Mouse (Mus musculus) thymus, postnatal 14 days (tissue): ENCODE measurements around the gene Vmn1r209.
"Not testable (repeated sequence)": the region's sequence is repeated elsewhere in the genome, so short reads cannot be mapped to it uniquely, and the experiment has no call there.

ENCODE experiments used
- DNase-seq: peaks from one replicate; pipeline ENCODE4 v3.0.0; 2021

The Vmn1r209 gene

GRCm38 (mm10) chr13:22809582-22809981 is at the start of gene Vmn1r209:
Gene Vmn1r209, minus strand, starts transcription at chr13:22809682.
- not testable (repeated sequence) for DNase-seq

- DNase-seq: no peak
These were observed 48.0 kb upstream of the Vmn1r209 start, which contains the start of gene Vmn1r211 for GRCm38 (mm10) chr13:22857461-22857860. Gene Vmn1r211, minus strand, starts transcription at chr13:22857561.

GRCm38 (mm10) chr13:22854760-22855159 is 45.3 kb upstream of the Vmn1r209 start:
- DNase-seq: no peak

DNA sequence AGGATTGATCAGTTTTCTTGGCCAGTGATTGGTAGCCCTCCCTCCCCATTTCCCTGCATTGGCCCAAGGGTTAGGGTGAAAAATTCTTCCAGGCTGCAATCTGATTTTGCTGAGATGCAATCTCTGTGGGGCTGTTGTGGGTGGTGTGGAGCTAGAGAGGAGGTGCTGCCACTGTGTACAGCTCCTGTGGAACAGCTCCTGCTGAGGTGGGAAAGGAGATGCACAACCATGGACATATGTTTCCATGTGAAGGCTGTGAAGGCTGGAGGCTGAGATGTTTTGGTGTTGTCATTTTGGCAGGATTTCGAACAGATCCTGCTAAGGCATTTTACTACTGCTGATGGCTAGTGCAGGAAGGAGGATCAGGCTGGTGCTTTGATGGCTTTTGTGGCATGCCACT is 37.3 kb upstream of the Vmn1r209 start:
- no peak for DNase-seq

GRCm38 (mm10) chr13:22844304-22844703 is 34.8 kb upstream of the Vmn1r209 start:
- DNase-seq: not testable (repeated sequence)

DNA sequence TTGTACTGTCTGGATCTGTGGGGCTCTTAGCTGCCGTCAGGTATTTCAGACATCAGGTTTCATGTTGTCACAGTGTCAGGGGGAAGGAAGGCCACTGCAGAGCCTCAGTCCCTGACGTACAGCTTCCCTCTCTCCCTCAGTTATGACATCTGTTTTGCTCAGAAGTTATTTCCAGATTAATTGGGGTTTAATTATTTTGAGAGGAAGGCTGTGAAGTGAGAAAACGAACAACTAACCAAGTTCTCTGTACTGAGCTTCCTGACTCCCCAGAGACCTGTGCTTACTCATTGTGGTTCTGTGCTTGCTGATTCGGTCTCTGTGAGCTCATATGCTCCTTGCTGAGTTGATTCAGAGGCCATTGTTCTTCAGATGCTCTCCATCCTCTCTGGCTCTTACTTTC is 21.8 kb upstream of the Vmn1r209 start, which contains the start of gene Vmn1r210:
Gene Vmn1r210 (minus strand): TSS at position 101 of the 400 bp plus-strand sequence.
- no peak for DNase-seq

- not testable (repeated sequence) for DNase-seq
These were observed 19.9 kb upstream of the Vmn1r209 start for GRCm38 (mm10) chr13:22829395-22829794.

DNA sequence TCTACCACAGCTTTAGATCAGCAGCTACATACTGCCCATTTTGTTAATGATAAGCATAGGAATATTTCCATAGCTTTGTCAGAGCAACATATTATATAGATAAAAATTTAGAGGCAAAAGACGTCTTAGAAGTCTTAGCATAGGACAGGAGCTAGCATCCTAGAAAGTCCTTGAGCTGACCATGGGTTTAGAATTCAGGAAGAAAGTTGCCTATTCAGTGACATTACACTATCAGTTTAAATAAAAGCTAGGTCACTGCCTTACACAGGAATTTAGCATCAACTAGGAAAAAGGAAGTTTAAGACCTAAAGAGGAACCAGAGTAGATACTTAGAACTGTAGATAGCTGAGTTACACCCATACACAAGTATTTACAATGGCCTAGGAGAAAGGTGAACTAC is 12.1 kb upstream of the Vmn1r209 start:
- DNase-seq: not testable (repeated sequence)

DNA sequence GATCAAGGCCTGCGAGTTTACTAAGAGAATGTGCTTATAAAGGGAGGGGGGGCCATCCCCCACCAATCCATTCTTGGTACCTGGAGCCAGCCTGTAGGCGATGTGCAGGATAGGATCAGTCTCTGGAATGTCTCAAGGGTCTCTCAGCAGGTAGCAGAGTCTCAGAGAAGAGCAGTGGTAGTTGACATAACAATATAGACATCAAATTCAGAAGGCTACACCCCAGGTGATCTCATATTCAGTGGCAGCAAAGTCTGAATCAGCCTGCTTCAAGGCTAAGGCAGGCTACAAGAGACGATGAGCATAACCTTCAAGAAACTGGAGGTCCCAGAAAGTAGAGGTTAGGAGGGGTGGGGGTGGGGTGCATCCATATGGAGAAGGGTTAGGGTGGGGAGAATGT is 21.4 kb downstream of the Vmn1r209 start:
- DNase-seq: not testable (repeated sequence)

- not testable (repeated sequence) for DNase-seq
These were observed 25.3 kb downstream of the Vmn1r209 start for GRCm38 (mm10) chr13:22784159-22784558.

GRCm38 (mm10) chr13:22777300-22777699 is 32.2 kb downstream of the Vmn1r209 start, which contains the start of gene Vmn1r208:
Gene Vmn1r208, minus strand, starts transcription at chr13:22777400.
- DNase-seq: not testable (repeated sequence)

GRCm38 (mm10) chr13:22771592-22771991 is 37.9 kb downstream of the Vmn1r209 start:
- DNase-seq: not testable (repeated sequence)
